Mouse (Mus musculus) stomach, embryonic 16.5 days (tissue): ENCODE results near the gene Tada2a. TPM values are rescaled to one million over a fixed set of nuclear protein-coding genes. Genes with fewer than 3 reads are reported as not detected.
A peak's percentile ranks its signal among the peaks of the same experiment; 100 is the strongest.

ENCODE experiments used
- ATAC-seq: fragments of 200-750 bp; cut with Nextera tagmentation; 2 replicates; pipeline ENCODE4 v1.8.0; 2017; ENCODE audit warnings: moderate number of reproducible peaks, moderate TSS enrichment; ENCODE audit not compliant: insufficient read depth, low FRiP score
- H3K27ac ChIP-seq: fragments of 300-500 bp; sonication (generic); 2 replicates; pipeline ENCODE4 v1.5.1; 2014; ENCODE audit warnings: low read length
- H3K27me3 ChIP-seq: fragments of 300-500 bp; sonication (generic); 2 replicates; pipeline ENCODE4 v1.6.1; 2014; ENCODE audit warnings: low read length, control low read depth, mixed read lengths; ENCODE audit not compliant: control insufficient read depth, insufficient read depth
- H3K36me3 ChIP-seq: fragments of 300-500 bp; sonication (generic); 2 replicates; pipeline ENCODE4 v1.6.1; 2014; ENCODE audit warnings: low read length; ENCODE audit not compliant: control insufficient read depth, insufficient read depth
- H3K4me1 ChIP-seq: fragments of 300-500 bp; sonication (generic); 2 replicates; pipeline ENCODE4 v1.6.1; 2014; ENCODE audit warnings: low read length, control low read depth, mixed read lengths; ENCODE audit not compliant: control insufficient read depth, insufficient read depth
- H3K4me2 ChIP-seq: fragments of 300-500 bp; sonication (generic); 2 replicates; pipeline ENCODE4 v1.6.1; 2014; ENCODE audit warnings: low read depth, low read length, mixed read lengths
- H3K4me3 ChIP-seq: fragments of 300-500 bp; sonication (generic); replicated peaks from 2 replicates; pipeline ENCODE4 v1.5.1; 2014; ENCODE audit warnings: mild to moderate bottlenecking, low read length
- H3K9ac ChIP-seq: fragments of 300-500 bp; sonication (generic); 2 replicates; pipeline ENCODE4 v1.6.1; 2014; ENCODE audit warnings: low read length
- H3K9me3 ChIP-seq: fragments of 300-500 bp; sonication (generic); replicated peaks from 2 replicates; pipeline ENCODE4 v1.6.1; 2016; ENCODE audit warnings: low read length, control low read depth; ENCODE audit not compliant: control insufficient read depth
- WGBS: fragments of 180-500 bp; shearing (Covaris S2); extraction: QIAGEN DNeasy Blood & Tissue Kit; methylation state at CpG from one replicate; pipeline ENCODE4 v1.1.7; 2014; 5-methylcytosine and 5-hydroxymethylcytosine counted together
- polyA plus RNA-seq: library from polyadenylated mRNA; unstranded; fragments of >200 nt; fragmentation: Nextera tagmentation; extraction: Ambion mirVana; gene quantifications from 2 replicates; pipeline ENCODE4 v1.2.1, GENCODE M21; 2015

Gene Tada2a
- polyA plus RNA-seq, 1 experiment from 2014 or later, result 26.0 TPM

DNA sequence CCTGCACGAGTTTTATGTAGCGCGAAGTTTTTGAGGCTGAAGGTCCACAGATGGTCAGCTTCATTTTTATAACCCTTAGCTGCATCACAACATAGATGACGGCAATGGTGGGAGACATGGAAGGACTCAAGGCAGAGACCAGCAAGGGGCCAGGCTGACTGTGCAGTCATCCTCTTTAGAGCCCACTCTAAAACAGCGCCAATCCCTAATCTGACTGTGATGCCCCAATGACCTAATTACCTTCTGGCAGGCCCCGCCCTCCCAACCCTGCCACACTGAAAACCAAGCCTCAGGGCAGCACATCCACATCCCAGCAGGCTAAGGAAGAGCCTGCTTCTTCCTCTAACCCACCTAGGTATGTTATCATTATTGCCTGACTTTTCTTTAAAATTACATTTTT lies 68.8 kb downstream of the Tada2a start:
- Histone ChIP-seq H3K9ac (no peak overlapping the region), H3K4me3 (no peak overlapping the region), H3K4me1 (no peaks in the 10 kb centered on the region; the same call in 1 of the 2 replicates), H3K27ac (no peak overlapping the region), H3K27me3 (no peaks in the 10 kb centered on the region), H3K36me3 (no peaks in the 10 kb centered on the region), H3K4me2 (no peak overlapping the region), H3K9me3 (no peaks in the 10 kb centered on the region)
- no peak for ATAC-seq
- WGBS, result 76% methylated on average over 6 of the region's 6 CpGs

DNA sequence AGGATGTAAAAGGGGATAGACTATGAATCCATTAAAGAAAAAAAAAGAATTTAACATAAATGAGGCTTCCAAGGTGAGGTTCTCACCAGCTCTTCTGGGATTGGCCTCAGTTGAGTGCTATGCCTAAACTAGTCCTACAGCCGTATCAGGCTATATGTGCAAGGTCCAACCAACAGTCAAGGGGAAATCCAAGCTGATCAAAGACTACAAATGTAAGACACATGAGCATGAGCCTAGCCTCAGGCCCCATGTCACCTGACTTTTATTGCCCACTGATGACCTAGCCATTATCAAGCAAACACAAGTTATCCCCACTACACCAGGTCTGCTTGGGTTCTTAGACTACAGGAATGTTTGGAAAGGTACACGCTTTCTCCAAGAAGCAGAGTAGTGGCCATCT lies 69.6 kb downstream of the Tada2a start:
- no peak overlapping the region for H3K27ac ChIP-seq
- no peak overlapping the region for H3K4me3 ChIP-seq
- no peak overlapping the region for H3K9ac ChIP-seq
- no peak overlapping the region for H3K4me2 ChIP-seq
- WGBS, result 88% methylated on average over 2 of the region's 2 CpGs
- no peaks in the 10 kb centered on the region for H3K36me3 ChIP-seq
- H3K27me3 ChIP-seq, result no peaks in the 10 kb centered on the region
- H3K4me1 ChIP-seq, result no peaks in the 10 kb centered on the region; the same call in 1 of the 2 replicates
- H3K9me3 ChIP-seq, result no peaks in the 10 kb centered on the region
- ATAC-seq, result no peak

DNA sequence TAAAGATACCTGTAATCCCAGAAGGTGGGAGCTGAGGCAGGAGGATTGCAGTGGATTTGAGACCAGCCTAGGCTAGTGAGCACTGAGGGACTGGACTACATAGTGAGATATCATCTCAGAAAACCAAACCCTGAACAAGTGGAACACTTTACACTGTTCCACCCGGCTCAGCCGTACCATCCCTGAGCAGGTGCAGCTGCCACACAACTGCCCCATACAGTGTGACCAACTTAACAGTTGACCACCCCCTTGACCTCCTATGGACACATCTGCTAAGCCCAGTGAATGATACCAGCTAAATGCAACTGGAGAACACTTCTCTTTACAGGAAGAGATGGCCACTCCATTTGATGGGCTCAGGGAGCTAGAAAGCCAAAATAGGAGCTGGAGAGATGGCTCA lies 72.0 kb downstream of the Tada2a start:
- Histone ChIP-seq H3K9me3 (no peaks in the 10 kb centered on the region), H3K4me3 (no peak overlapping the region), H3K4me1 (no peaks in the 10 kb centered on the region), H3K27ac (no peak overlapping the region), H3K4me2 (no peak overlapping the region), H3K36me3 (no peaks in the 10 kb centered on the region), H3K27me3 (no peaks in the 10 kb centered on the region), H3K9ac (no peak overlapping the region)
- 97% methylated on average over 2 of the region's 2 CpGs for WGBS
- ATAC-seq, result no peak

DNA sequence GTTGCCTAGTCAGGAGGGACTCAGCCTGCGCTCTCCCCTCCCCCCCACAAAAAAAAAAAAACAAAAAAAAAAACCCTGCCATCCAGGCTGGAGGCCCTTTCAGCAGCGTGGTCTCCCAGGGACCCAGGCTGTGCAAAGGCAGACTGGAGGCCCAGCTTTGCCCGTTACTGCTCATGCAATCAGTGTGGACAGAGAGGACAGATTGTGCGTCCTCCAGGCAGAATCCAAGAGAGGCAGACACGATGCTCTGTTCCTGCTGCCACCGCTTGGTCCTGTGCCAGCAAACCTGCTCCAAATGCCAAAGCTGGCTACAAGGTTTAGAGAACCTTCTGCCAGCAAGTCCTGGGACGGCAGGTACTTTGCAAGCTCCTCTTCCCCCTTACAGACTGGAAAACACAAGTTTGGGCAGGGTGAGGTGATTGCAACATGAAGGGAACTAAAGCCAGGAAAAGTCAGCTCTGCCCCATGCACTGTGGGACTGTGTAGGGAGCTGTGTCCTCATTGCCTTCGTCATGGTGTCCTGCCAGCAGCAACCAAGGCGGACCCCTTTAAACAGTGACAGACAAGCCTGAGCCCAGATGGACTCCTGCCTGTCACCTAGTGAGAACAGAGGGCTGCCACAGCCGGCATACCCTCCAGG lies 75.8 kb downstream of the Tada2a start:
- WGBS, result 71% methylated on average over 10 of the region's 10 CpGs
- Histone ChIP-seq H3K4me2 (no peak overlapping the region), H3K27ac (peak overlapping the region; percentile 12; the same call in 1 of the 2 replicates)

DNA sequence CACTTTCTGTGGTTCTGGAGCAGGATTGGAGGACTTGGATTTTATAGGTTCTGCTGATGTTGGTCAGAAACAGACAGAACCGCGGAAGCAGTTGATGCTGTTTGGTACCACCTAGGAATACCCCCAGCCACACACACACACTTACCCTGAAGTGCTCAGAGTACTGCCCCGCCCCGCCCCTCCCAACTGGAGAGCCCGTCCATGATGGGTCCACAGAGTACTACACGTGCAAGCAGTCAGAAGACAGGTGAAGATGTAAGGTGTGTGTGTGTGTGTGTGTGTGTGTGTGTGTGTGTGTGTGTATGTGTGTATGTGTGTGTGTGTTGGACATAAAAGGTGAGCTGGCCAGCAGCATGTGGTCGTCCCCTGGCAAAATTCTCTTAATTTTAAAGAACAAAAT lies 76.3 kb downstream of the Tada2a start:
- Histone ChIP-seq H3K36me3 (no peaks in the 10 kb centered on the region), H3K27me3 (no peaks in the 10 kb centered on the region), H3K9me3 (no peaks in the 10 kb centered on the region), H3K4me1 (peaks cover 3% of the 10 kb centered on the region; the same call in 1 of the 2 replicates), H3K9ac (no peak overlapping the region), H3K27ac (no peak overlapping the region), H3K4me3 (no peak overlapping the region), H3K4me2 (no peak overlapping the region)
- 78% methylated on average over 7 of the region's 7 CpGs for WGBS
- no peak for ATAC-seq

More for the DNA sequence above, 75.8 kb downstream of the Tada2a start:
- no peaks in the 10 kb centered on the region for H3K36me3 ChIP-seq
- H3K9me3 ChIP-seq, result no peaks in the 10 kb centered on the region
- H3K4me3 ChIP-seq, result no peak overlapping the region
- no peaks in the 10 kb centered on the region for H3K27me3 ChIP-seq
- H3K4me1 ChIP-seq, result peaks cover 3% of the 10 kb centered on the region; the same call in 1 of the 2 replicates
- H3K9ac ChIP-seq, result no peak overlapping the region
- ATAC-seq, result no peak

DNA sequence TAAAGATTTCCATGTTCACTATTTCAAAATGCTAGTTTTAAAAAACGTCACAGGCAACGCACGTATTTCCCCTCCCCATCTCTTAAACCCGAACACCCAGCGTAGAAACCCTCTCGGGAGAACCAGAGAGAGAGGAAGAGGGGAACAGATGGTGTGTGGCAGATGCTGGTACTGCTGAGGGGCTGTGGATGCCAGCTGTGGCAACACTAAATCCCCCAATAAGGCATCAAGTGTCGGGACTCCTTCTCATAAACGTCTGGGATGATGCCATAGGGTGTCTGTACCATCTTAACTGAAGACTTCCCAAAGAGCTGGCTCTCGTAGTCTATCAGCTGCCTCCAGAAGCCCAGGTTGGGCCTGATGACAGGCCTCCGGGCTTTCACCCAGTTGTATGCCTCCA lies 81.0 kb downstream of the Tada2a start:
- H3K27me3 ChIP-seq, result no peaks in the 10 kb centered on the region
- 73% methylated on average over 10 of the region's 10 CpGs for WGBS
- no peak overlapping the region for H3K9ac ChIP-seq
- no peaks in the 10 kb centered on the region for H3K36me3 ChIP-seq
- ATAC-seq, result no peak
- H3K4me3 ChIP-seq, result no peak overlapping the region
- H3K27ac ChIP-seq, result no peak overlapping the region
- H3K4me2 ChIP-seq, result no peak overlapping the region
- no peaks in the 10 kb centered on the region for H3K9me3 ChIP-seq
- H3K4me1 ChIP-seq, result peaks cover 3% of the 10 kb centered on the region; the same call in 1 of the 2 replicates

DNA sequence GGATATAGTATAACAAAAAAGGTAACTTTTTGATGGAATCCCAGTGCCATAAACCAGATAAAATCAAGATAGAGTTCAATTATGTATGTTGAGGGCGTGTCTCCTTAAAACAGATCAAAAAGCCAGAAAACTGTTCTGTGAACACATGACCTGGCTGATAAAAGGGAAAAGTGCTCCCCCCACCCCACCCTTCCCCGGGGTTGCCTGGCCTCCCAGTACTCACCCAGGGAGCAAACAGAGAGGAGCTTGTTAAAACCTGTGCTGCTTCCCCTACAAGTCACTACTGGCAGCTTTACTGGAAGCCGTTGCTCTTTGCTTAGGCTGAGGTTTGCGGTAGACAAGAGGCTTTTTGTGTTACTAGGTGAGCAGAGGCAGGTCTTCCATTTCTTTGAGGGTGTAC lies 82.1 kb downstream of the Tada2a start:
- peaks cover 3% of the 10 kb centered on the region; the same call in 1 of the 2 replicates for H3K4me1 ChIP-seq
- H3K4me2 ChIP-seq, result no peak overlapping the region
- H3K4me3 ChIP-seq, result no peak overlapping the region
- H3K9ac ChIP-seq, result no peak overlapping the region
- H3K27me3 ChIP-seq, result no peaks in the 10 kb centered on the region
- no peaks in the 10 kb centered on the region for H3K36me3 ChIP-seq
- ATAC-seq, result peak; percentile 61; the same call in 1 of the 2 replicates
- H3K27ac ChIP-seq, result peak overlapping the region; percentile 69
- no peaks in the 10 kb centered on the region for H3K9me3 ChIP-seq
- WGBS, result 51% methylated on average over 4 of the region's 4 CpGs

DNA sequence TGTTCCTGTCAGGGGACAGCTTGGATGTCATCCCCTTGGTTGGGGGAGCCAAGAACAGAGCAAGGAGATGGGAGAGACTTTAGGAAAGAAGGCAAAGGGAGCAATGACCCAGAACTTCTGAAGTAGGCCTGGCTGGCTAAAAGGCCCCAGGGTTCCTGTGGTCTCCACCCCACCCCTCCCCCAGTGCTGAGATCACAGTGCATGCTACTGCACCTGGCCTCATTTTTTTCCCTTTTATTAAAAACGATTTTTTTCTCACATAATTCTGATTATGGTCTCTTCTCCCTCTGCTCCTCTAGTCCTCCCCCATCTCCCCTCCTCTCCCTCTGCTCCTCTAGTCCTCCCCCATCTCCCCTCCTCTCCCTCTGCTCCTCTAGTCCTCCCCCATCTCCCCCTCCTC lies 84.4 kb downstream of the Tada2a start:
- no peaks in the 10 kb centered on the region for H3K27me3 ChIP-seq
- H3K4me2 ChIP-seq, result no peak overlapping the region
- 29% methylated on average over 1 of the region's 1 CpGs for WGBS
- H3K9ac ChIP-seq, result no peak overlapping the region
- H3K27ac ChIP-seq, result no peak overlapping the region
- H3K36me3 ChIP-seq, result no peaks in the 10 kb centered on the region
- peaks cover 3% of the 10 kb centered on the region; the same call in 1 of the 2 replicates for H3K4me1 ChIP-seq
- no peaks in the 10 kb centered on the region for H3K9me3 ChIP-seq
- H3K4me3 ChIP-seq, result no peak overlapping the region
- ATAC-seq, result no peak

DNA sequence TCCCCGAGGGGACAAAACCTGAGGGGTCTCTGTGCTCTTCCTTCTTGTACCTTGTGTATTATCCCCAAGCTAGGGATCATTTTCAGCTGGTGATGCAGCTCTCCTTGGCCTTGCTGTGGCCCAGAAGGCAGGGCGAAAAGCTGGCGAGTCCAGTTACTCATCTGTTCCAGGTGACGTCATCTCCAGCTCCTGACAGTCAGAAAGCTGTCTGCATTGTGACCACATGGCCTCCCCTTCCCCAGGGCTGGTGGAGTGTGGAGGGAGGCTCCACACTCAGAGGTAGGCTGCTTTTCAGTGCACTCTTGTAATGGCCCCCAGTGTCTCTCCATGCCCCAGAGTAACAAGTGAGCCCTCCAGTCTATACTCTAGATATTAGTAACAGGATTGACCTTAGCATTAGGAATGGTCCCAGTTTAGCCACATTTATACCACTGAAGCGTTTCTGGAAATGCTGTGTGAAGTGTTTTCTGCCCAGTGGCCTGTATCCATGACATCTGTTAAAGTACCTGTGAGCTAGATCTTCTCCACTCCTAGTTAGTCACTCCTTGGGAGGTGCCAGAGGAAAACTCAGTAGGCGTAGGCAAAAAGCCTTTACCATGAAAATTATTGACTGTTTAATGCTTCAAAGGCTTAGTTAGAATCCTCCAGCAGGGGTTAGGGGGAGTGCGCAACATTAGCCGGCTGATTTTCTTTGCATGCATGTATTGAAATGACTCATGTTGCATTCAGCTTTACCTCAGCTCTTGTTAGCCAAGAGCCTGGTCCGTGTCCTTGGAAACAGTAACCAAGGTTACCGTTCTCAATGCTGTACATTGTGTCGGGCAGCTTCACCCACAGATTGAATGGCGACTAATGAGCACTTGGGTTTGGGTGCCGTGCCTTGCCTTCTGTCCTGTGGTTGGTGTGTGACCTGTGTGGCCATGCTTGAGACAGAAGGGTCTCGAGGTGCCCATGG lies 86.3 kb downstream of the Tada2a start:
- peak; percentile 44 for ATAC-seq
- WGBS, result 68% methylated on average over 14 of the region's 14 CpGs
- Histone ChIP-seq H3K4me3 (no peak overlapping the region), H3K36me3 (no peaks in the 10 kb centered on the region), H3K27ac (peak overlapping the region; percentile 22; the same call in 1 of the 2 replicates), H3K9ac (no peak overlapping the region), H3K4me1 (no peaks in the 10 kb centered on the region), H3K27me3 (no peaks in the 10 kb centered on the region), H3K9me3 (no peaks in the 10 kb centered on the region), H3K4me2 (no peak overlapping the region)
